Mouse (Mus musculus) midbrain, embryonic 16.5 days (tissue): ENCODE data around the gene Cd93. TPM values are rescaled to one million over a fixed set of nuclear protein-coding genes. Genes with fewer than 3 reads are reported as not detected.

Experiments used
- ATAC-seq: fragments of 200-750 bp; cut with Nextera tagmentation; 2 replicates; pipeline ENCODE4 v1.8.0; 2017; ENCODE audit warnings: moderate TSS enrichment
- H3K27ac ChIP-seq: fragments of 300-500 bp; sonication (generic); 2 replicates; pipeline ENCODE4 v1.5.1; 2014; ENCODE audit warnings: mild to moderate bottlenecking, low read length, mixed read lengths
- H3K27me3 ChIP-seq: fragments of 300-500 bp; sonication (generic); 2 replicates; pipeline ENCODE4 v1.6.1; 2014; ENCODE audit warnings: low read depth, low read length, mixed read lengths; ENCODE audit not compliant: control insufficient read depth, insufficient read depth
- H3K36me3 ChIP-seq: fragments of 300-500 bp; sonication (generic); 2 replicates; pipeline ENCODE4 v1.6.1; 2014; ENCODE audit warnings: mild to moderate bottlenecking, low read length, moderate library complexity, mixed read lengths; ENCODE audit not compliant: control insufficient read depth, insufficient read depth
- H3K4me1 ChIP-seq: fragments of 300-500 bp; sonication (generic); 2 replicates; pipeline ENCODE4 v1.6.1; 2014; ENCODE audit warnings: mild to moderate bottlenecking, low read length, mixed read lengths; ENCODE audit not compliant: control insufficient read depth, insufficient read depth
- H3K4me2 ChIP-seq: fragments of 300-500 bp; sonication (generic); 2 replicates; pipeline ENCODE4 v1.6.1; 2014; ENCODE audit warnings: mild to moderate bottlenecking, low read length, mixed read lengths
- H3K4me3 ChIP-seq: fragments of 300-500 bp; sonication (generic); 2 replicates; pipeline ENCODE4 v1.5.1; 2014; ENCODE audit warnings: low read depth, mild to moderate bottlenecking, low read length, moderate library complexity, mixed read lengths
- H3K9ac ChIP-seq: fragments of 300-500 bp; sonication (generic); 2 replicates; pipeline ENCODE4 v1.6.1; 2014; ENCODE audit warnings: low read depth, low read length, mixed read lengths
- H3K9me3 ChIP-seq: fragments of 300-500 bp; sonication (generic); replicated peaks from 2 replicates; pipeline ENCODE4 v1.6.1; 2014; ENCODE audit warnings: mild to moderate bottlenecking, low read length, mixed read lengths; ENCODE audit not compliant: control insufficient read depth, poor library complexity, severe bottlenecking
- WGBS: fragments of 180-500 bp; shearing (Covaris S2); extraction: QIAGEN DNeasy Blood & Tissue Kit; methylation state at CpG from one replicate; pipeline ENCODE4 v1.1.7; 2014; 5-methylcytosine and 5-hydroxymethylcytosine counted together
- polyA plus RNA-seq: library from polyadenylated mRNA; unstranded; fragments of >200 nt; fragmentation: Nextera tagmentation; extraction: Ambion mirVana; gene quantifications from 2 replicates; pipeline ENCODE4 v1.2.1, GENCODE M21; 2015

The Cd93 gene
- polyA plus RNA-seq, 1 experiment from 2014 or later = 7.2 TPM

DNA sequence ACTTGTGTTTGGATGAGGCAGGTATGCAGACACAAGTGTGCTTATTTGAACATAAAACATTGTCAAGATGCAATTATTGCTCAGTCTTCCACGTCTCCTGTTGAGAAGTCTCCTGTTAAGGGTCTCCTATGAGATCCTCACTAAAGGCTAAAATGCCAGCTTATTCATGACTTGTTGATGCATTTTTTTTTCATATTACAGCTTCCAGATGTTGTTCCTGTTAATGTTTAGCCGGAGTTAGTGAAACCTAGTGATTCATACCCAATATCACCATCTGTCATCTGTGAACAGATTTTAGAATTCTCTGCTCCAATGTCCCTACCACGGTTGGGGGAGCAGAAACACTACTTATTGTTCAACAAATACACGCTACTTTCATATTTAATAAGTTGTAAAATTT lies 12.4 kb downstream of the Cd93 start:
- ATAC-seq = no peak
- H3K9ac ChIP-seq = no peak overlapping the region
- no peak overlapping the region for H3K27ac ChIP-seq
- no peak overlapping the region for H3K4me3 ChIP-seq
- no peak overlapping the region for H3K4me2 ChIP-seq
- no peaks in the 10 kb centered on the region for H3K4me1 ChIP-seq
- H3K9me3 ChIP-seq = no peaks in the 10 kb centered on the region
- no peaks in the 10 kb centered on the region for H3K36me3 ChIP-seq
- 86% methylated on average over 4 of the region's 4 CpGs for WGBS
- H3K27me3 ChIP-seq = no peaks in the 10 kb centered on the region

GRCm38 (mm10) chr2:148429001-148429505 lies 14.3 kb downstream of the Cd93 start:
- H3K4me2 ChIP-seq = no peak overlapping the region
- no peak for ATAC-seq

DNA sequence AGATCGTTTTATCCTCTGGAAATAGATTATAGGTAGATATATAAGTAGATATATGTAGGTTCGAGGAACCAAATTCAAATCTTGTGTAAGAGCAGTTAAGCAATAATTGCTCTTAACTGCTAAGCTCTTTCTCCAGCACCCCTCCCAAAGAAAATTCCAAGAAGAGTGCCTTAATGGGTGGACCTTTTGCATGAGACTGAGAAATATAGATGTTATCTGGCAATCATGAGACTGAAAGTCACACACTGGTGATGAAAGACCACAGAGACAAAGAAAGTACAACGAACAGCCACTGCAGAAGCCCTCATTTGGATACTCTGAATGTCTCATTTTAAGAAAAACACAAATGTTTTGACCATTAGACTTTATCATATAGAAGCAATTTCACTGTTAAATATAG lies 14.8 kb downstream of the Cd93 start:
- no peak overlapping the region for H3K4me2 ChIP-seq
- no peak overlapping the region for H3K9ac ChIP-seq
- WGBS = 90% methylated on average over 3 of the region's 3 CpGs
- no peaks in the 10 kb centered on the region for H3K4me1 ChIP-seq
- no peak for ATAC-seq
- no peak overlapping the region for H3K4me3 ChIP-seq
- no peak overlapping the region for H3K27ac ChIP-seq
- no peaks in the 10 kb centered on the region for H3K36me3 ChIP-seq
- H3K27me3 ChIP-seq = no peaks in the 10 kb centered on the region
- no peaks in the 10 kb centered on the region for H3K9me3 ChIP-seq

More at GRCm38 (mm10) chr2:148429001-148429505, 14.3 kb downstream of the Cd93 start:
- H3K4me3 ChIP-seq = no peak overlapping the region
- no peaks in the 10 kb centered on the region for H3K4me1 ChIP-seq
- H3K9ac ChIP-seq = no peak overlapping the region
- H3K9me3 ChIP-seq = no peaks in the 10 kb centered on the region
- no peaks in the 10 kb centered on the region for H3K27me3 ChIP-seq
- H3K27ac ChIP-seq = no peak overlapping the region
- no peaks in the 10 kb centered on the region for H3K36me3 ChIP-seq

DNA sequence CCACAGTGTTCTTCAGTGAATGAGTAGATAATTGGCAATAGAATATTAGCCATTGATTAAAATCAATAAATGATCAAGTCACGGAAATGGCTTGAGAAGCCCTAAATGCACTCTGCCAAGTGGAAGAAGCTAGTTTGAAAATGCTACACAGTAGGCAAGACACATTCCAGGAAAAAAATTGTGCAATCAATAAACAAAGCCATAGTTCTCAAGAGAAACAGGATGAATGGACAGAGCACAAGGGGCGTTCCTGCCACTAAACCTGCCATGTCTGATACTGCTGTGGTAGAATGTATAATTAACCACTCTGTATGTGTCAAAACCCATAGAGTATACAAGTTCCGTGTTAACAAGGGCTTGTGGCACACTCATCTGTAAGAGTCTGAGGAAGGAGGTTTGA lies 15.8 kb downstream of the Cd93 start:
- Histone ChIP-seq H3K4me3 (no peak overlapping the region), H3K9me3 (no peaks in the 10 kb centered on the region), H3K27me3 (no peaks in the 10 kb centered on the region), H3K4me2 (no peak overlapping the region), H3K9ac (no peak overlapping the region), H3K36me3 (no peaks in the 10 kb centered on the region), H3K27ac (no peak overlapping the region), H3K4me1 (no peaks in the 10 kb centered on the region)
- 82% methylated on average over 3 of the region's 3 CpGs for WGBS
- ATAC-seq = no peak

- Histone ChIP-seq H3K4me1 (no peaks in the 10 kb centered on the region), H3K36me3 (no peaks in the 10 kb centered on the region), H3K9ac (no peak overlapping the region), H3K9me3 (no peaks in the 10 kb centered on the region), H3K27ac (no peak overlapping the region), H3K4me2 (no peak overlapping the region), H3K27me3 (no peaks in the 10 kb centered on the region), H3K4me3 (no peak overlapping the region)
- ATAC-seq = no peak
- WGBS = 87% methylated on average over 5 of the region's 5 CpGs
Observed at GRCm38 (mm10) chr2:148425709-148426382, 17.5 kb downstream of the Cd93 start.

DNA sequence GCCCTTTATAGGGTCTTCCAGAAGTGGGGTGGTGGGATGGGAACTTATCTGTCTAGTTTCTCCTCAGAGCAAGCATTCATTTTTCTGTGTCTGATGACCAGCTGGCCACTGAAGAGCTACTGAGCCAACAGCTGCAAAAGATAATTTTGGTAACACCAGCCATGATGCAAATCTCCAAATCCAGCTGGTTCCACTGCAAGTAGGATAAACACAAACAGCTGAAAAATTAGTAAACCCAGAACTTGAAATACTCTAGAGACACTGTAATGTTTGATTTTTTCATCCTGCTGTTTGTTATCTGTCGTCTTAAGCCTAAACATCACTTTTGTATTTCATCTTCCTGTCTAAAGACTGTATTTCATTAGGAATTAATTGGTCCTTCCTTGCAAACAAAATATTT lies 21.7 kb downstream of the Cd93 start:
- Histone ChIP-seq H3K4me1 (no peaks in the 10 kb centered on the region), H3K27ac (no peak overlapping the region), H3K9me3 (no peaks in the 10 kb centered on the region), H3K27me3 (no peaks in the 10 kb centered on the region), H3K4me2 (no peak overlapping the region), H3K36me3 (no peaks in the 10 kb centered on the region), H3K4me3 (no peak overlapping the region), H3K9ac (no peak overlapping the region)
- ATAC-seq = no peak
- WGBS = 82% methylated on average over 1 of the region's 1 CpGs

DNA sequence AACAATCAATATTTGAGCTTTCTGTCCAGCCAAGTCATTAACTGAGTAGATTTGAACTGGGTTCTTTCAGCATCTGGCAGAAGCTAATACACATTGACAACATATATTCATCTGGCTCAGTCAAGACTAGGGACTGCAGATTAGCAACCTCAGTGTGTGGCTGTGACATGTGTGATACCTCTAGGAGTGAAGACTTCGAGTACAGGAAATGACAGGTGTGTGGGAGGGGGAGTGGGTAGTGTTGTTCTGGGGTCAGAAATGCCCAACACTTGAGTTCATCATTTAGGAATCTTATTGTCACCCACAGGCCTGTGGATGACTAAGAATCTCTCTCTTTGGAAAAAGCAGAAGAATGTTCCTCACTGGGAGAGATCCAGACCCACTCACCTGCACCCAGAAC lies 22.3 kb downstream of the Cd93 start:
- Histone ChIP-seq H3K4me1 (no peaks in the 10 kb centered on the region), H3K36me3 (no peaks in the 10 kb centered on the region), H3K4me3 (no peak overlapping the region), H3K27me3 (no peaks in the 10 kb centered on the region), H3K4me2 (no peak overlapping the region), H3K9me3 (no peaks in the 10 kb centered on the region), H3K9ac (no peak overlapping the region), H3K27ac (no peak overlapping the region)
- ATAC-seq = no peak
- WGBS = 72% methylated on average over 1 of the region's 1 CpGs

DNA sequence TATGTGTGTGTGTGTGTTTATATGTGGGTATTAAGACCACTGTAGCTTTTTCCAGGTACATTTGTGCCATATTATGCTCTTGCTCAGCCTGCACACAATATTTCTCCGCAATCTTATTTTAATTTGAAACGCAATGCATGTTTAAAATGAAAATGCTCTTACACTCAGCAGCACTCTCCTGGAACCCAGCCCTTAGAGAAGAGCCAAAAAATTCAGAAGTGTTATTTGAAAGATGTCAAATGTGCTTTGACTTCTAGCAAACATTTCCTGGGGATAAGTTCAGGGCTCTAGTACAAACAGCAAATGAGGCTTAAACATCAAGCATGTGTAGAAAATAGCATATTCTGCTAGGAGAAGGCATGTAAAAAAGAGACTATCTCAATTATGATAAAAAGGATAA lies 23.6 kb downstream of the Cd93 start:
- H3K27me3 ChIP-seq = no peaks in the 10 kb centered on the region
- no peaks in the 10 kb centered on the region for H3K9me3 ChIP-seq
- no peak overlapping the region for H3K4me2 ChIP-seq
- H3K27ac ChIP-seq = no peak overlapping the region
- no peak overlapping the region for H3K9ac ChIP-seq
- no peaks in the 10 kb centered on the region for H3K36me3 ChIP-seq
- H3K4me1 ChIP-seq = no peaks in the 10 kb centered on the region
- no peak overlapping the region for H3K4me3 ChIP-seq
- 93% methylated on average over 2 of the region's 2 CpGs for WGBS
- no peak for ATAC-seq

- Histone ChIP-seq H3K9me3 (no peaks in the 10 kb centered on the region), H3K36me3 (no peaks in the 10 kb centered on the region), H3K4me3 (no peak overlapping the region), H3K4me1 (no peaks in the 10 kb centered on the region), H3K27me3 (no peaks in the 10 kb centered on the region), H3K9ac (no peak overlapping the region), H3K27ac (no peak overlapping the region), H3K4me2 (no peak overlapping the region)
- ATAC-seq = no peak
- 72% methylated on average over 3 of the region's 3 CpGs for WGBS
Observed at GRCm38 (mm10) chr2:148419151-148419550, 24.2 kb downstream of the Cd93 start.
